Mouse (Mus musculus) stomach, adult 2 months (tissue): ENCODE results near the gene Taar8b. TPM values are rescaled to one million over a fixed set of nuclear protein-coding genes. Genes with fewer than 3 reads are reported as not detected.

Experiments
- polyA plus RNA-seq: library from polyadenylated mRNA; depleted of rRNA; stranded (reverse); fragments of >200 nt; gene quantifications from 2 replicates; pipeline ENCODE4 v1.2.3, GENCODE M21; 2012; rRNA removed

Gene Taar8b
- polyA plus RNA-seq: not detected in 2 replicates

DNA sequence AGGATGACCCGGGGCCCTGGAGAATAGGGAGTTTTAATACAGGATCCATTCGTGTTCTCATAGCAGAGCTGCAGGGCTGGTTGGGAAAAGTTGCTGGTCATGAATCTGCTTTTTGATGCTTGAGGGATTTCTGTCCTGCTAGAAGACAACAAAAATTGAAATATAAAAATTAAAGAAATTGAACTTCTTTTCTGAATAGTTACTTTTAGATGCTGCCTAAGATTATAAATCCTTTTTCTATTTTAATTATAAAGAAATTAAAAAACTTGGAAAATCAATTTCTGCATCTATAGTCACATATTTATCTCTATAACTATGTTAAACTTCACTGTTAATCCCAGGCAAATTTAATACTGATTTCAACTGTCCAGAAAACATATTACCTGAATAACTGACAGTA is at the start of gene Taar8b:
Gene Taar8b, minus strand, starts transcription at position 101 of the 400 bp plus-strand sequence.

DNA sequence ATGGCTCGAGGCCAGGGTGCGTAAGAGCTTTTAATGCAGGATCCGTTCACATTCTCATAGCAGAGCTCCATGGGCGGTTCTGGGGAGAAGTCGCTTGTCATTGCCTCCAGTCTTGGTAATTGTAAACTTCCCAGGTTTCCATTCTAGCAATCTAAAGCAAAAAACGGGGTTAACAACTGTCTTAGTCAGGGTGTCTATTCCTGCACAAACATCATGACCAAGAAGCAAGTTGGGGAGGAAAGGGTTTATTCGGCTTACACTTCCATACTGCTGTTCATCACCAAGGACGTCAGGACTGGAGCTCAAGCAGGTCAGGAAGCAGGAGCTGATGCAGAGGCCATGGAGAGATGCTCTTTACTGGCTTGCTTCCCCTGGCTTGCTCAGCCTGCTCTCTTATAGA is 17.3 kb upstream of the Taar8b start, which contains the start of gene Taar9:
Gene Taar9, minus strand, starts transcription at position 101 of the 400 bp plus-strand sequence.

DNA sequence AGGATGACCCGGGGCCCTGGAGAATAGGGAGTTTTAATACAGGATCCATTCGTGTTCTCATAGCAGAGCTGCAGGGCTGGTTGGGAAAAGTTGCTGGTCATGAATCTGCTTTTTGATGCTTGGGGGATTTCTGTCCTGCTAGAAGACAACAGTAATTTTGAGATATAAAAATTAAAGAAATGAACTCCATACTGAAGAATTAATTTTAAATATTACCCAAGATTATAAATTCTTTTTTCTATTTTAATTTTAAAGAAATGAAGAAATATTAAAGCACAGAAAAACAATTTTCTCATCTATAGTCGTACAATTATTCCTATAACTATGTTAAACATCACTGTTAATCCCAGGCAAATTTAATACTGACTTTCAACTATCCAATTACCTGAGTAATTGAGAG is 9.7 kb upstream of the Taar8b start, which contains the start of gene Taar8c:
Gene Taar8c, minus strand, starts transcription at position 101 of the 400 bp plus-strand sequence.

DNA sequence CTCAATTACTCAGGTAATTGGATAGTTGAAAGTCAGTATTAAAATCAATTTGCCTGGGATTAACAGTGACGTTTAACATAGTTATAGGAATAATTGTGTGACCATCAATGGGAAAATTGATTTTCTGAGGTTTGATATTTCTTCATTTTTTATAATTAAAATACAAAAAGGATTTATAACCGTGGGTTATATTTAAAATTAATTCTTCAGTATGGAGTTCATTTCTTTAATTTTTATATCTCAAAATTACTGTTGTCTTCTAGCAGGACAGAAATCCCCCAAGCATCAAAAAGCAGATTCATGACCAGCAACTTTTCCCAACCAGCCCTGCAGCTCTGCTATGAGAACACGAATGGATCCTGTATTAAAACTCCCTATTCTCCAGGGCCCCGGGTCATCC is 15.9 kb downstream of the Taar8b start, which contains the start of gene Taar8a:
Gene Taar8a, plus strand, starts transcription at position 301 of the 400 bp plus-strand sequence.

DNA sequence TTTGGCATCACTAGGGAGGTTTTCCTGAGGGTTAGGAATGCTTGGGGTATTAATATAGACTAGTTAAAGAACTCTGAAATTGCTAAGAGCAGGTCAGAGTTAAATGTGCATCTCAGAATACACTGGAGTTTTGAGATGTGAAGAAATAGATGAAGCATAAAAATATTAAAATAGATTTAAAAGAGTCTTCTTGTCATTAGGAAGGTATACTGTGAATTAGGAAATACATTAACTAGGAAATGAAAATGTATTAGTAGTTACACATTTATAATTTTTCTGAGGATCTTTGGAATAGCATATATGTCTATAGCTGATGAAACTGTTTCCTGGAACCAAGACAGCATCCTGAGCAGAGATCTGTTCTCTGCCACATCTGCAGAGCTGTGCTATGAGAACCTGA is 42.9 kb downstream of the Taar8b start, which contains the start of gene Taar7f:
Gene Taar7f, plus strand, starts transcription at position 301 of the 400 bp plus-strand sequence.

Other genes starting within 250 kb of the Taar8b start
- 0.03 TPM in 1 of 2 replicates, not detected in the other for gene Vnn3, start 240.8 kb downstream of the Taar8b start, polyA plus RNA-seq
- 0.37 and 0.80 TPM in 2 replicates for gene Vnn1, start 197.6 kb downstream of the Taar8b start, polyA plus RNA-seq
- 0.09 TPM in 1 of 2 replicates, not detected in the other for gene Taar1, start 171.9 kb downstream of the Taar8b start, polyA plus RNA-seq
- gene Taar2, start 153.7 kb downstream of the Taar8b start, polyA plus RNA-seq: not detected in 2 replicates
- gene Taar3, start 142.7 kb downstream of the Taar8b start, polyA plus RNA-seq: not detected in 2 replicates
- not detected in 2 replicates for gene Taar4, start 131.8 kb downstream of the Taar8b start, polyA plus RNA-seq
- gene Taar5, start 121.6 kb downstream of the Taar8b start, polyA plus RNA-seq: not detected in 2 replicates
- not detected in 2 replicates for gene Taar6, start 106.6 kb downstream of the Taar8b start, polyA plus RNA-seq
- gene Taar7a, start 98.8 kb downstream of the Taar8b start, polyA plus RNA-seq: not detected in 2 replicates
- not detected in 2 replicates for gene Taar7b, start 92.4 kb downstream of the Taar8b start, polyA plus RNA-seq
- gene Taar7d, start 65.1 kb downstream of the Taar8b start, polyA plus RNA-seq: not detected in 2 replicates
- gene Taar7e, start 54.7 kb downstream of the Taar8b start, polyA plus RNA-seq: not detected in 2 replicates
- not detected in 2 replicates for gene Taar7f, start 42.8 kb downstream of the Taar8b start, polyA plus RNA-seq
- gene Taar8a, start 15.8 kb downstream of the Taar8b start, polyA plus RNA-seq: not detected in 2 replicates
- not detected in 2 replicates for gene Taar8c, start 9.6 kb upstream of the Taar8b start, polyA plus RNA-seq
- not detected in 2 replicates for gene Taar9, start 17.2 kb upstream of the Taar8b start, polyA plus RNA-seq
- gene Stx7, start 57.0 kb upstream of the Taar8b start, polyA plus RNA-seq: 21.5 and 26.1 TPM in 2 replicates
- 3.1 and 3.2 TPM in 2 replicates for gene Moxd1, start 131.2 kb upstream of the Taar8b start, polyA plus RNA-seq